In genomic region chr6:117677062-117677461, GRCm38 (mm10) we compare ENCODE assay signal across 20 mouse cellular contexts.
DNase-seq lines count a peak whose midpoint lies in the region; ATAC-seq and TF ChIP-seq lines count a peak whose summit lies in the region.
"Had no signal": no experiment of that assay in that cellular context is flagged by ENCODE, and none has a peak within 500 bp of the region (broad histone marks: within the 10 kb centered on the region; RNA-seq: fewer than 3 reads in every experiment).

No protein-coding gene starts in this region.

- no peak for TF ChIP-seq CTCF in intestine, postnatal 0 days (IDR thresholded peaks at IDR 0.05; ENCODE audit: low read depth)
- TF ChIP-seq CTCF in brain, embryonic 14.5 days (IDR thresholded peaks at IDR 0.05; ENCODE audit: borderline replicate concordance, extremely low read depth, insufficient read depth, insufficient read length), result no peak
- TF ChIP-seq CTCF in liver, postnatal 0 days (IDR thresholded peaks at IDR 0.05; ENCODE audit: low read depth), result no peak

- peak; percentile 19 for DNase-seq in brain, embryonic 14.5 days (ENCODE audit: low read depth)
- DNase-seq in limb, embryonic 10.5 days (ENCODE audit: low spot score), result no peak
- peak; percentile 37 for DNase-seq in thymus, postnatal 14 days
- DNase-seq in testis, postnatal 14 days (ENCODE audit: low spot score), result no peak
- DNase-seq in left cerebral cortex, postnatal 36 days (ENCODE audit: low spot score in 2 of 2), result no peak
- DNase-seq in liver, postnatal 0 days, result no peak
- DNase-seq: adrenal gland, postnatal 14 days; cerebellum, adult 8-10 months; gastrocnemius, postnatal 25 days; heart, postnatal 14 days; lung, postnatal 14 days; retina, postnatal 1 day; right cerebral cortex, postnatal 4 days had no signal

- H3K27me3 ChIP-seq in intestine, postnatal 0 days (replicated peaks; ENCODE audit: control insufficient read depth, insufficient read depth, low read length), result no peaks in the 10 kb centered on the region
- no peaks in the 10 kb centered on the region for H3K27me3 ChIP-seq in intestine, embryonic 15.5 days (replicated peaks)
- no peaks in the 10 kb centered on the region for H3K27me3 ChIP-seq in limb, embryonic 10.5 days (ENCODE audit: low read depth, poor library complexity, severe bottlenecking)
- H3K27me3 ChIP-seq in liver, postnatal 0 days (ENCODE audit: insufficient read depth, low read length), result no peaks in the 10 kb centered on the region
- H3K27me3 ChIP-seq: embryonic facial prominence, embryonic 15.5 days; liver, embryonic 15.5 days had no signal

- H3K36me3 ChIP-seq in intestine, postnatal 0 days (ENCODE audit: control insufficient read depth, insufficient read depth), result no peaks in the 10 kb centered on the region
- no peaks in the 10 kb centered on the region for H3K36me3 ChIP-seq in intestine, embryonic 15.5 days
- no peaks in the 10 kb centered on the region for H3K36me3 ChIP-seq in limb, embryonic 10.5 days
- no peaks in the 10 kb centered on the region for H3K36me3 ChIP-seq in liver, postnatal 0 days (replicated peaks; ENCODE audit: insufficient read depth, low read length)
- H3K36me3 ChIP-seq: embryonic facial prominence, embryonic 15.5 days; kidney, embryonic 15.5 days; liver, embryonic 15.5 days had no signal

- 74% methylated on average over 7 of the region's 7 CpGs for WGBS in intestine, postnatal 0 days
- 62% methylated on average over 7 of the region's 7 CpGs for WGBS in intestine, embryonic 15.5 days
- WGBS in limb, embryonic 10.5 days, result 44% methylated on average over 7 of the region's 7 CpGs
- WGBS in liver, postnatal 0 days (ENCODE audit: insufficient replicate concordance), result 26% methylated on average over 7 of the region's 7 CpGs

- TF ChIP-seq POLR2A in brain, embryonic 14.5 days (IDR thresholded peaks at IDR 0.05; ENCODE audit: borderline replicate concordance, extremely low read depth, insufficient read depth, insufficient read length, poor library complexity, severe bottlenecking), result no peak

- no peak for TF ChIP-seq EP300 in liver, postnatal 0 days (IDR thresholded peaks at IDR 0.05; ENCODE audit: low read depth)

- intact Hi-C loops in left cerebral cortex, postnatal 36 days (cut with DNase I), result no loop called here

- no peak overlapping the region for H3K27ac ChIP-seq in intestine, postnatal 0 days (ENCODE audit: low read depth, low read length)
- H3K27ac ChIP-seq in intestine, embryonic 15.5 days, result no peak overlapping the region; the same call in 1 of the 2 replicates
- peak overlapping the region; percentile 65 for H3K27ac ChIP-seq in limb, embryonic 10.5 days
- H3K27ac ChIP-seq in liver, postnatal 0 days (ENCODE audit: low read depth), result no peak overlapping the region
- H3K27ac ChIP-seq: embryonic facial prominence, embryonic 15.5 days; liver, embryonic 15.5 days had no signal

- H3K4me3 ChIP-seq in intestine, postnatal 0 days (ENCODE audit: low read depth, low read length), result no peak overlapping the region
- H3K4me3 ChIP-seq in intestine, embryonic 15.5 days (replicated peaks), result no peak overlapping the region
- no peak overlapping the region for H3K4me3 ChIP-seq in limb, embryonic 10.5 days
- H3K4me3 ChIP-seq in liver, postnatal 0 days (ENCODE audit: low read depth, low read length), result no peak overlapping the region
- H3K4me3 ChIP-seq: embryonic facial prominence, embryonic 15.5 days; kidney, embryonic 15.5 days; liver, embryonic 15.5 days had no signal

- no peaks in the 10 kb centered on the region for H3K9me3 ChIP-seq in intestine, postnatal 0 days (ENCODE audit: control insufficient read depth)
- no peaks in the 10 kb centered on the region for H3K9me3 ChIP-seq in intestine, embryonic 15.5 days
- H3K9me3 ChIP-seq in limb, embryonic 10.5 days (replicated peaks), result no peaks in the 10 kb centered on the region
- peaks cover 3% of the 10 kb centered on the region; the same call in 1 of the 2 replicates for H3K9me3 ChIP-seq in liver, postnatal 0 days (ENCODE audit: low read length)
- H3K9me3 ChIP-seq: embryonic facial prominence, embryonic 15.5 days; kidney, embryonic 15.5 days; liver, embryonic 15.5 days had no signal

- ATAC-seq in intestine, postnatal 0 days, result no peak
- no peak for ATAC-seq in intestine, embryonic 15.5 days
- ATAC-seq in liver, postnatal 0 days, result no peak
- ATAC-seq: hindbrain, embryonic 16.5 days had no signal

- H3K4me2 ChIP-seq in intestine, postnatal 0 days (replicated peaks; ENCODE audit: low read depth), result 0 out of 2 replicates have a peak overlapping the region, but pooled peaks have one; percentile 13
- H3K4me2 ChIP-seq in intestine, embryonic 15.5 days (replicated peaks), result no peak overlapping the region
- H3K4me2 ChIP-seq in liver, postnatal 0 days (ENCODE audit: low read depth, low read length), result no peak overlapping the region
- H3K4me2 ChIP-seq: embryonic facial prominence, embryonic 15.5 days; heart, embryonic 11.5 days; kidney, embryonic 15.5 days; liver, embryonic 15.5 days had no signal

- H3K4me1 ChIP-seq in intestine, postnatal 0 days (replicated peaks; ENCODE audit: control insufficient read depth, insufficient read depth, low read length), result no peaks in the 10 kb centered on the region
- H3K4me1 ChIP-seq in intestine, embryonic 15.5 days (replicated peaks), result peaks cover 9% of the 10 kb centered on the region; the same call in 1 of the 2 replicates
- peaks cover 42% of the 10 kb centered on the region for H3K4me1 ChIP-seq in limb, embryonic 10.5 days
- no peaks in the 10 kb centered on the region for H3K4me1 ChIP-seq in liver, postnatal 0 days (ENCODE audit: insufficient read depth)
- H3K4me1 ChIP-seq: liver, embryonic 15.5 days had no signal

- H3K9ac ChIP-seq in intestine, postnatal 0 days (ENCODE audit: low read depth, low read length), result no peak overlapping the region
- no peak overlapping the region for H3K9ac ChIP-seq in intestine, embryonic 15.5 days
- H3K9ac ChIP-seq in liver, postnatal 0 days (replicated peaks), result no peak overlapping the region
- H3K9ac ChIP-seq: embryonic facial prominence, embryonic 15.5 days; kidney, embryonic 15.5 days; liver, embryonic 15.5 days had no signal

Comparison
In these comparisons a context has a peak if more than half of its experiments do, and no peak if none do; other contexts are left out.
1. DNase-seq: peak in brain, embryonic 14.5 days (single experiment) and thymus, postnatal 14 days (single experiment); none in limb, embryonic 10.5 days (single experiment), testis, postnatal 14 days (single experiment), left cerebral cortex, postnatal 36 days (0 of 2) and liver, postnatal 0 days (single experiment).